Mouse (Mus musculus) ES-CJ7 (cell line): ENCODE data around the gene Stkld1.

Experiments used
- DNase-seq: peaks from one replicate; pipeline ENCODE4 v3.0.0; 2011; ENCODE audit warnings: low read depth, low spot score

Stkld1 gene

GRCm38 (mm10) chr2:26915927-26916728 is 17.7 kb upstream of the Stkld1 start, which contains the start of the genes Surf2 and Surf1:
TSS of gene Surf2 (plus strand) at chr2:26916367.
TSS of gene Surf1 (minus strand) at chr2:26916530.
- peak; percentile 72 for DNase-seq

- DNase-seq, result no peak
Observed at GRCm38 (mm10) chr2:26916738-26917137, 17.1 kb upstream of the Stkld1 start.

GRCm38 (mm10) chr2:26919684-26920083 is 14.2 kb upstream of the Stkld1 start:
- no peak for DNase-seq

- DNase-seq, result no peak
Observed at GRCm38 (mm10) chr2:26920190-26920855, 13.5 kb upstream of the Stkld1 start.

GRCm38 (mm10) chr2:26921784-26922183 is 12.1 kb upstream of the Stkld1 start:
- no peak for DNase-seq

GRCm38 (mm10) chr2:26927745-26928476 is 5.9 kb upstream of the Stkld1 start:
- DNase-seq, result no peak

GRCm38 (mm10) chr2:26930390-26930789 is 3.5 kb upstream of the Stkld1 start:
- peak; percentile 85 for DNase-seq

GRCm38 (mm10) chr2:26932473-26933303 is 1.2 kb upstream of the Stkld1 start:
- no peak for DNase-seq

- DNase-seq, result no peak
Observed at GRCm38 (mm10) chr2:26935286-26935685, 1.4 kb downstream of the Stkld1 start.

GRCm38 (mm10) chr2:26936425-26936824 is 2.6 kb downstream of the Stkld1 start:
- DNase-seq, result no peak

- peak; percentile 42 for DNase-seq
Observed at GRCm38 (mm10) chr2:26941539-26941938, 7.7 kb downstream of the Stkld1 start.

GRCm38 (mm10) chr2:26943253-26943652 is 9.4 kb downstream of the Stkld1 start:
- DNase-seq, result no peak

GRCm38 (mm10) chr2:26950411-26950810 is 16.6 kb downstream of the Stkld1 start:
- DNase-seq, result no peak

- DNase-seq, result no peak
Observed at GRCm38 (mm10) chr2:26951346-26951905, 17.6 kb downstream of the Stkld1 start.

- no peak for DNase-seq
Observed at GRCm38 (mm10) chr2:26952193-26952592, 18.3 kb downstream of the Stkld1 start.

- DNase-seq, result no peak
Observed at GRCm38 (mm10) chr2:26952866-26953265, 19.0 kb downstream of the Stkld1 start.

GRCm38 (mm10) chr2:26954735-26955395 is 21.0 kb downstream of the Stkld1 start:
- DNase-seq, result no peak

GRCm38 (mm10) chr2:26956811-26957487 is 23.1 kb downstream of the Stkld1 start:
- DNase-seq, result no peak

GRCm38 (mm10) chr2:26957488-26957859 is 23.6 kb downstream of the Stkld1 start:
- no peak for DNase-seq

- DNase-seq, result peak; percentile 22
Observed at GRCm38 (mm10) chr2:26960756-26961155, 26.9 kb downstream of the Stkld1 start.
